Mouse (Mus musculus): ENCODE data around the gene Gm9195.

Gene Gm9195

DNA sequence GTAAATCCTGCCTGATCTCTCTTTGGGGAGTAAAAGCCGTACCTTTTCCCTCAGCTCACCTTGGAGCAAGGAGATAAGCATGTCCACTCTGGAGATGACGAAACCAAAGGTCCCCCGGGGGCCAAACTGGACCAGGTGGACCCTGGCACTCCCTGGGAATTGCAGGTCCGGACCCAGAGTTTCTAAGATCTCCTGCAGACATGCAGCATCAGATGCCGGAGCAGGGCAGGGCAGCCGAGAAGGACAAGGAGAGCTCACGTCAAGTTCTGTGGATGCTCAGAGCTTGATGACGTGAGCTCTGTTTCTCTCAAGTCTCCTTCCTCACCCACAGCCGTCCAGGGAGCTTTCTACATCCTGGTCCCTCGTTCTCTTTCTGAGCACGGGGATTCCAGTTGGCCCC is 48.7 kb downstream of the Gm9195 start:
- DNase-seq (ENCODE audit: low spot score in 2 of 2) = no peak

DNA sequence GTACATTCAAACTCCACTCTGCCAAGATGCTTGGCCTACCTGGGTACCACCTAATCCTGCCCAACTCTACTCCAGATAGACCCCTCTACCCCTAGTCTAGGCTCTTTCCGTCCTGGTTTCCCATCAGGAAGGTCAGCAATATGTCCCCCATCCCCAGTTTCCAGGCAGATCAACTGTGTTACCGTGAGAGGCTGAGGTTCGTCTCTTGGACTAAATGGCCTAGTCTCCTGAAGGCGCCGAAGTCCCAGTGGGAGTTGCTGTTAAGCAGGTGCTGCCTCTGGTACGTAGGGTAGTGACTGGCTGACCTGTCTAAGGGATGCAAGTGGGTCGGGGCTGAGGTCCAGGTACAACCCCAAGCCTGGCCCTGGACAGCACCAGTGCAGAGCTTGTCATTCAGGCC is 50.7 kb downstream of the Gm9195 start:
- no peak for DNase-seq (ENCODE audit: low spot score in 2 of 2)

DNA sequence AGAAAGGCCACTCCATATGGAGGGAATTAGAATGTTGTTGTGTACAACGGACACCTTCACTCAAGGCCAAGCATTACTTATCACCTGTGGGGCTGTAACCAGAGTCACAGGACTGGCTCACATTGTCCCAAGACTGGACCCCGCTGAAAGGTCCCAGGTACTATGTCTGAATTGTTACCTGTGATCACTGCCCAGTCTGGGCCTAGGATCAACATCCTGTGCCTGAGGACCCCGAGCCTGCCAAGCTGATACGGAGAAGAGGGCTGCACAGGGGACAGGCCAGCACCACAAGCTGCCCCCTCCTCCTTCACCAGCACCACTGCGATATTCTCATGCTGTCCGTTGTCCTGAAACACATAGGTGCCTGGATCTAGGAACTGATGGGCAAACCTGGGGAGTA is 51.2 kb downstream of the Gm9195 start:
- DNase-seq (ENCODE audit: low spot score in 2 of 2) = no peak

DNA sequence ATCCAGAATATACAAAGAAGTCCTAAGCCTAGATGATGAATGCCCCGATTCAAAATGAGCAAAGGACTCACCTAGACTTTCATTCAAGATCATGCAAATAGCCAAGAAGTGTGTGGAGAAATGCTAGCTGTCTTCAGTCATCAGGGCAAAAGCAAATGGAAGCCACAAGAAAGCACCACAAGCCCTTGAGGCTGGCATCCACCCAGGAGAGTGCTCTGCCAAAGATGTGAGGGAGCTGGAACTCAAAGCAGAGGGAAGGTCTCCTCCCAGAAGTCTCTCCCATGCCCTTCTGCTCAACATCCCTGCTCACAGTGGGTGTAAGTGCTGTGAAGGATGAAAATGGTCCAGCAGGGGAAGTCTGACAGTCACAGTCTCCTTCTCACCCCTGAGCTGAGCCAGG is 52.7 kb downstream of the Gm9195 start:
- DNase-seq (ENCODE audit: low spot score in 2 of 2) = no peak

DNA sequence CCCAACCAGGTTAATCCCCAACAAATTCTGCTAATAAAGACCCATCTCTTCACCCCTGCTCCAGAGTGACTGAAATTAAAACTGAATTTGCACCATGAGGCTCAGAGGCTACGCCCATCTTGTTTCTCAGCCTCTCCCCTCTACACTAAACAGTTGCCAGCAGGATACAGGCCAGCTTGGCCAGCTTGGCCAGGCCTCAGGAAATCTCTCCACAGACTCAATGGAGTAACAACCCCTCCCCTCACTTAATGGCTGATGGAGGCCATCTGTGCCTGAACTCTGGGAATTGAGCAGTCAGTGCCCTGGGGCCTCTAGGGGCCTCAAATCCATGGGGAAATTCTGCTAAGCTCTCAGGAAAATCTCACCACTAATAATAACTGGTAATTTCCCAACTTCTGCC is 101.9 kb downstream of the Gm9195 start:
- DNase-seq (ENCODE audit: low spot score in 2 of 2) = peak in 1 of 2 experiments; percentile 25

DNA sequence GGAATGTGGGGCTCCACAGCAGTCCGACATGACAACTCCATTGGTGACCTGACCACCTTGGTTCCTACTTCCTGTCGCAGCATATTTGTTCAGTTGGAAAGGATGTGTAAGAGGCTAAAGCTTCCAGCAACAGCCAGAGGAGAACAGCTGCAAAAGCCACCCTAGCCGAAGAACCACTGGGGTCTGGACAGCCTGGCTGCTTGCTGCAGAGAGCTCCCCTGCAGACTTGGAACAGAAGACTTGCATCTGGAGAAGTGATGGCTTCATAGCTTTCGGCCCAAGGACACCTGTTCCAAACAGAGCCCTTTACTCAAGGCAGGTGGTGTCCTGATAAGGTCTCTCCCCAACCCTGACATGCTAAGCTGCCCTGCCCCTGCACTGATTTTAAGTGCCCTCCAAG is 102.3 kb downstream of the Gm9195 start:
- no peak for DNase-seq (ENCODE audit: low spot score in 2 of 2)

DNA sequence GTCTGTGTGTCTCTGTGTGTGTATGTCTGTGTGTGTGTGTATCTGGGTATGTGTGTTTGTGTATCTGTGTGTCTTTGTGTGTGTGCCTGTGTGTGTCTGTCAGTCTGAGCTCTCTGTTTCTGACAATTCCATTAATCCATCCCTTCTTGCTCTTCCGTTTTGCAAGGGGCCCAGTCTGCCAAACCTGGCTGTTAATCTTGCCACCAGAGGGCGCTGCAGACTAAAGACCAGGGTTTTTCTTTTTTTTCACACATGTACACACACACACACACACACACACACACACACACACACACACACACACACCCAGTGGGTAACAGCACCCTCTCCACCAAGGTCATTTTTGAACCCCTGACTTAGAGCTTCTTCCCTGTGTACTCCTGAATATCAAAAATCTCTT is 114.4 kb downstream of the Gm9195 start:
- peak in 1 of 2 experiments; percentile 63 for DNase-seq (ENCODE audit: low spot score in 2 of 2)
